Mouse (Mus musculus) liver, embryonic 16.5 days (tissue): ENCODE measurements around the gene Olfr493. TPM values are rescaled to one million over a fixed set of nuclear protein-coding genes. Genes with fewer than 3 reads are reported as not detected.

Experiments used
- ATAC-seq: fragments of 200-750 bp; cut with Nextera tagmentation; 2 replicates; pipeline ENCODE4 v1.8.0; 2017; ENCODE audit warnings: low read depth, mild to moderate bottlenecking, moderate number of reproducible peaks, moderate library complexity
- H3K27ac ChIP-seq: fragments of 300-500 bp; sonication (generic); 2 replicates; pipeline ENCODE4 v1.5.1; 2014; ENCODE audit warnings: mild to moderate bottlenecking, low read length
- H3K27me3 ChIP-seq: fragments of 300-500 bp; sonication (generic); 2 replicates; pipeline ENCODE4 v1.6.1; 2014; ENCODE audit warnings: low read depth, low read length, mixed read lengths; ENCODE audit not compliant: control insufficient read depth, insufficient read depth
- H3K36me3 ChIP-seq: fragments of 300-500 bp; sonication (generic); 2 replicates; pipeline ENCODE4 v1.6.1; 2014; ENCODE audit warnings: mild to moderate bottlenecking; ENCODE audit not compliant: control insufficient read depth, insufficient read depth
- H3K4me1 ChIP-seq: fragments of 300-500 bp; sonication (generic); 2 replicates; pipeline ENCODE4 v1.6.1; 2014; ENCODE audit warnings: low read depth, low read length, mixed read lengths; ENCODE audit not compliant: control insufficient read depth
- H3K4me2 ChIP-seq: fragments of 300-500 bp; sonication (generic); 2 replicates; pipeline ENCODE4 v1.6.1; 2014; ENCODE audit warnings: low read depth, low read length, mixed read lengths
- H3K4me3 ChIP-seq: fragments of 300-500 bp; sonication (generic); 2 replicates; pipeline ENCODE4 v1.5.1; 2014; ENCODE audit warnings: low read depth, mild to moderate bottlenecking, low read length
- H3K9ac ChIP-seq: fragments of 300-500 bp; sonication (generic); 2 replicates; pipeline ENCODE4 v1.6.1; 2014; ENCODE audit warnings: low read depth, low read length
- H3K9me3 ChIP-seq: fragments of 300-500 bp; sonication (generic); replicated peaks from 2 replicates; pipeline ENCODE4 v1.6.1; 2016; ENCODE audit warnings: low read length; ENCODE audit not compliant: control insufficient read depth
- WGBS: fragments of 180-500 bp; shearing (Covaris S2); extraction: QIAGEN DNeasy Blood & Tissue Kit; methylation state at CpG from one replicate; pipeline ENCODE4 v1.1.7; 2014; ENCODE audit not compliant: insufficient replicate concordance; 5-methylcytosine and 5-hydroxymethylcytosine counted together
- polyA plus RNA-seq: library from polyadenylated mRNA; unstranded; fragments of >200 nt; fragmentation: Nextera tagmentation; extraction: Ambion mirVana; gene quantifications from 2 replicates; pipeline ENCODE4 v1.2.1, GENCODE M21; 2015

Olfr493 gene
- polyA plus RNA-seq, result not detected in 2 replicates

GRCm38 (mm10) chr7:108346879-108347278 lies at the start of gene Olfr493:
Gene Olfr493 (minus strand): TSS chr7:108346979.
- Histone ChIP-seq H3K27ac (no peak within 1 kb of the TSS), H3K4me1 (no peaks in the 10 kb centered on the region), H3K36me3 (no peaks in the 10 kb centered on the region), H3K4me2 (no peak within 1 kb of the TSS), H3K9ac (no peak within 1 kb of the TSS), H3K4me3 (no peak within 1 kb of the TSS), H3K27me3 (no peaks in the 10 kb centered on the region), H3K9me3 (no peaks in the 10 kb centered on the region)
- ATAC-seq, result no peak
- WGBS, result 41% methylated on average over 1 of the region's 1 CpGs

GRCm38 (mm10) chr7:108392867-108393266 lies 46.1 kb upstream of the Olfr493 start, which contains the start of gene Olfr495:
Gene Olfr495 (plus strand): TSS chr7:108393167.
- no peak within 1 kb of the TSS for H3K4me2 ChIP-seq
- H3K9me3 ChIP-seq, result no peaks in the 10 kb centered on the region; the same call in 1 of the 2 replicates
- no peaks in the 10 kb centered on the region for H3K36me3 ChIP-seq
- no peak for ATAC-seq
- H3K27ac ChIP-seq, result no peak within 1 kb of the TSS
- H3K27me3 ChIP-seq, result no peaks in the 10 kb centered on the region
- no peak within 1 kb of the TSS for H3K9ac ChIP-seq
- H3K4me1 ChIP-seq, result no peaks in the 10 kb centered on the region
- WGBS, result 52% methylated on average over 1 of the region's 1 CpGs
- no peak within 1 kb of the TSS for H3K4me3 ChIP-seq

- Histone ChIP-seq H3K4me2 (no peak within 1 kb of the TSS), H3K27me3 (no peaks in the 10 kb centered on the region), H3K27ac (no peak within 1 kb of the TSS), H3K4me3 (no peak within 1 kb of the TSS), H3K36me3 (no peaks in the 10 kb centered on the region), H3K9ac (no peak within 1 kb of the TSS), H3K4me1 (no peaks in the 10 kb centered on the region), H3K9me3 (no peaks in the 10 kb centered on the region)
- WGBS, result 50% methylated on average over 3 of the region's 3 CpGs
- ATAC-seq, result no peak
Measured at GRCm38 (mm10) chr7:108365035-108365434, 18.3 kb upstream of the Olfr493 start, which contains the start of gene Olfr494. Gene Olfr494 (plus strand): TSS chr7:108365335.

GRCm38 (mm10) chr7:108323574-108323973 lies 23.2 kb downstream of the Olfr493 start, which contains the start of gene Olfr492:
Gene Olfr492 (minus strand): TSS chr7:108323674.
- no peaks in the 10 kb centered on the region for H3K36me3 ChIP-seq
- no peaks in the 10 kb centered on the region for H3K9me3 ChIP-seq
- H3K4me3 ChIP-seq, result no peak within 1 kb of the TSS
- no peaks in the 10 kb centered on the region for H3K4me1 ChIP-seq
- ATAC-seq, result no peak
- no peak within 1 kb of the TSS for H3K27ac ChIP-seq
- no peaks in the 10 kb centered on the region for H3K27me3 ChIP-seq
- H3K4me2 ChIP-seq, result no peak within 1 kb of the TSS
- no peak within 1 kb of the TSS for H3K9ac ChIP-seq
- WGBS, result 52% methylated on average over 2 of the region's 2 CpGs

DNA sequence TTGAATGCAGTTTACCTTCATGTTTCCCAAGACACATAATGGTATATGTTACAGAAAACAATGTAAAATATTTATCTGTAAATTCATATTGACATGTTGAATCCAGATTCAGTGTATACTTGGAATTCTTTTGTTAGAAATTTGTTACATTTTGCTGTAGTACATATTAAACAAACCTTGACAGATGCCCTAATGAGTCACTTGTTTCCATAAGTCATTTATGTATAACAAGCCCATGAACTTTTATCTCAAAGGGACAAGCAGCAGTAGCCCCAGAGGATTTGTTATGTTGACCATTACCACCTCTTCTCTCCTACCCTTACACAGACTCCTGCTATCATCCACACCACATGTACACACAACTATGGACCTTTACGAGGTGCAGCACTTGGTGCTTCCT lies 33.6 kb downstream of the Olfr493 start, which contains the start of gene Olfr491:
Gene Olfr491, plus strand, starts transcription at position 301 of the 400 bp plus-strand sequence.
- Histone ChIP-seq H3K9ac (no peak within 1 kb of the TSS), H3K9me3 (0 out of 2 replicates have a peak, but pooled peaks cover 2% of the 10 kb centered on the region), H3K27me3 (no peaks in the 10 kb centered on the region), H3K4me3 (no peak within 1 kb of the TSS), H3K27ac (no peak within 1 kb of the TSS), H3K36me3 (no peaks in the 10 kb centered on the region), H3K4me2 (no peak within 1 kb of the TSS), H3K4me1 (no peaks in the 10 kb centered on the region)
- WGBS, result 41% methylated on average over 1 of the region's 1 CpGs
- ATAC-seq, result no peak

Other genes starting within 250 kb of the Olfr493 start
- not detected in 2 replicates for gene Olfr482, start 249.4 kb downstream of the Olfr493 start, polyA plus RNA-seq
- not detected in 2 replicates for gene Olfr483, start 246.1 kb downstream of the Olfr493 start, polyA plus RNA-seq
- not detected in 2 replicates for gene Olfr484, start 219.5 kb downstream of the Olfr493 start, polyA plus RNA-seq
- not detected in 2 replicates for gene Olfr485, start 187.1 kb downstream of the Olfr493 start, polyA plus RNA-seq
- gene Olfr486, start 174.2 kb downstream of the Olfr493 start, polyA plus RNA-seq, result not detected in 2 replicates
- not detected in 2 replicates for gene Olfr487, start 132.3 kb downstream of the Olfr493 start, polyA plus RNA-seq
- not detected in 2 replicates for gene Olfr488, start 88.6 kb downstream of the Olfr493 start, polyA plus RNA-seq
- not detected in 2 replicates for gene Olfr490, start 58.0 kb downstream of the Olfr493 start, polyA plus RNA-seq
- not detected in 2 replicates for gene Olfr491, start 33.5 kb downstream of the Olfr493 start, polyA plus RNA-seq
- gene Olfr492, start 23.3 kb downstream of the Olfr493 start, polyA plus RNA-seq, result not detected in 2 replicates
- gene Olfr494, start 18.4 kb upstream of the Olfr493 start, polyA plus RNA-seq, result not detected in 2 replicates
- not detected in 2 replicates for gene Olfr495, start 46.2 kb upstream of the Olfr493 start, polyA plus RNA-seq
- gene Olfr497, start 73.4 kb upstream of the Olfr493 start, polyA plus RNA-seq, result not detected in 2 replicates
- gene Olfr498, start 118.3 kb upstream of the Olfr493 start, polyA plus RNA-seq, result not detected in 2 replicates
- gene Olfr502, start 178.1 kb upstream of the Olfr493 start, polyA plus RNA-seq, result not detected in 2 replicates
- not detected in 2 replicates for gene Olfr503, start 197.5 kb upstream of the Olfr493 start, polyA plus RNA-seq
- gene Olfr504, start 218.8 kb upstream of the Olfr493 start, polyA plus RNA-seq, result not detected in 2 replicates